Mouse (Mus musculus) brain, embryonic 18.5 days (tissue): ENCODE results near the gene Rtn1.

ENCODE experiments used
- DNase-seq: peaks from one replicate; pipeline ENCODE4 v3.0.0-alpha.2; 2012; ENCODE audit warnings: low read depth, low spot score

The Rtn1 gene

DNA sequence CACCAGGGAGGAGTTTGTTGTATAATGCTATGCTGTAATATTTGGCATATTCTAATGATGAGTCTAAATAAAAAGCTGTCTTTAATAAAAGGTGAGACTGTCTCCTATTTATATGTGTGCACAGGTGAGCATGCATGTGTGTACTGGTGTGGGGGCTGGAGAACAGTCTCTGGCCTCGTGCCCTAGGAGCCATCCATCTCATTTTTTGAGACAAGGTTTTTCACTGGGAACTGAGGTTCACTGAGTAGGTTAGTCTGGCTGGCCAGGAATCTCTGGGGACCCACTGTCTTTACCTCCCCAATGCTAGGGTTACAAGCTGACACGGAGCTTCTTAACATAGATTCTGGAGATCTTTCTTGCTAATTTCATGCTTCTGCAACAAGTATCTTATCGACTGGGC lies 176.7 kb downstream of the Rtn1 start:
- DNase-seq = no peak

DNA sequence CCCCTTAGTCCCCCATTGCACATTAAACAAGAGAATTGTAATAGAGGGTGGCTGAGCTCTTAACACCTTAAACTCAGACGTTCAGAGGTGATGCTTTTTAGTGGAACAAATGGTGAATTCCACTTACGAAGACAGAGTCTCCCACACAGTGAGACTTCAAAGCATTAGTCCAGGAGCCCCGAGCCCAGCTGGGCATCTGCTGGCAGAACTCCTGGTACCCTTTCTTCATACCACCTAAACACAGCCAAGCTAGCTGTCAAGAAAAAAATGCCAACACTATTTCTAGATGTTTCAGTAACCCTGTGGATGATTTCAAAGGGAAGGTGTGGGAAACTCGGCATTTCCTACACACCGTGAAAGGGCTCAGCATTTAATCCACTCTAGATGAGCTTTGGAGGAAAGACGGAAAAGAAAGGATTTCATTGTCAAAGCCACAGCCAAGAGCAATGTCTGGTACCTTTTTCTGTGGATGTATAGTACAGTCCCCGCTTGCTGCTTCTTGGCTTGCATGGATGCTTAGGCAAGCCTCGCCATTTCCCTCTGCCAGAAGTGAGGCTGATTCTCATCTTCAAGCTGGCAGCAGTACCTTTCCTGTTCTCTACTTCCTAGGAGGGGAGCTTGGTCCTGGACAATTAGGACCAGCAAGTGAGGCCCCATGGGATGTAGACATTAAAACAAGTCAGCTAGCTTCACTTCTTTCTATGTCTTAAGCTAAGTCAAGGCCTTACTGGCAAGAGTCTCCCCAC lies 179.2 kb downstream of the Rtn1 start:
- no peak for DNase-seq

DNA sequence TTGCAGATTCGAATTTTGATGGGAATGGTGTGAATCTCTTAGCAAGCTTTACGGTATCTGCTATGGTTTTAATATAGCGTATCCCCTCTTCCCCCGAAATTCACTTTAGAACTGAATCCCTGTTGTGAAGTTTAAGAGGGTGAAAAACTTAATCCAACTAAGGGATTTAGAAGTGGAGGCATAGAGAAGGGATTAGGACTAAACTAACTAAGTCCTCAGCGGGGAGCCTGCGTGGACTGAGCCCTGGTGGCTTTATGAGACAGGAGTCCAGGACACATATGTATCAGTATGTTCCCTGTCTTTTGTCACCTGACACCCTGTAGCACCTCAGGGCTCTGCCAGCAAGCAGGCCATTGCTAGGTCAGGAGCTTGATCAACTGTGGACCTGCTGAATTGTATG lies 181.1 kb downstream of the Rtn1 start:
- no peak for DNase-seq

DNA sequence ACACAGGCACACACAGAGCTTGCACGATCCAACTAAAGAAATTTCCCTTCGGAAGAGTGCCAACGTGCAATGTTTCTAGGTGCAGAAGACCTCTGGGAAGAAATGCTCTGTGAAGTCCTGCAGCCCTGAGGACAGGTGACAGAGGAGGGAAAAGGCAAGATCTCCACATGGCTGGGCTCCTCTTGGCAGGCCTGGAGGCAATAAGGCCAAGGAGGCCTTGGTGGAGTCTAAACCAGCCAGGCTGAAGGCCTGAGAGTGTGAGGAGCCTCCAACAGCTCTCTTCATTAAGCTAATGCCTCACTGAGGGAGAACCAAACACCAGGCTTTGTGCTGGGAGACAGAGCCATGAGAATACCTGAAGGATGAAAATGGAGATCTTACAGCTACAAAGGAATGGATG lies 183.5 kb downstream of the Rtn1 start:
- no peak for DNase-seq

DNA sequence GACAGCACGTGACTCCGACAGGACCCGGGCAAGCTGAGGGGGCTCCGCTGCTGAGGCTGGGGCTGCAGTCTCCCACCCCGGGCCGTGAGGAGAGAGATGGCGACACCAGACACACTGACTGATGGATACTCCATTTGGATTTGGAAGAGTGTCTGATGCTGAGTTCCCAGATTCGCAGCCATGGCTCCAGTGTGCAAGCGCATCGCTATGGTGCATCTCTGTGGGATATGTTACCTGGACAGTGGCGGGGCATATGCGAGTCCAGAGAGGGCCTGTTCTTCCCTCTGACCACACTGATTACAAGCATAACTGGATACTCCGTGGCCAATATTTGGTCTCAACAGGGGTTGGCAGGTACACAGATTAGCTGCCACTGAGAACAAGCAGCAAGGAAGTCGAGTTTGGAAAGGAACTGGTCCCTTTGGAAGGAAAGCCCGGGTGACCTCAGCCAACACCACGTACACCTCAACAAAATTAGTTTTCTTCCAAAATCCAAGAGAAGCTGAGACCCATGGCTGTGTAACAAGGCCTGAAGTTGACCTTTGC lies 185.2 kb downstream of the Rtn1 start:
- DNase-seq = no peak

DNA sequence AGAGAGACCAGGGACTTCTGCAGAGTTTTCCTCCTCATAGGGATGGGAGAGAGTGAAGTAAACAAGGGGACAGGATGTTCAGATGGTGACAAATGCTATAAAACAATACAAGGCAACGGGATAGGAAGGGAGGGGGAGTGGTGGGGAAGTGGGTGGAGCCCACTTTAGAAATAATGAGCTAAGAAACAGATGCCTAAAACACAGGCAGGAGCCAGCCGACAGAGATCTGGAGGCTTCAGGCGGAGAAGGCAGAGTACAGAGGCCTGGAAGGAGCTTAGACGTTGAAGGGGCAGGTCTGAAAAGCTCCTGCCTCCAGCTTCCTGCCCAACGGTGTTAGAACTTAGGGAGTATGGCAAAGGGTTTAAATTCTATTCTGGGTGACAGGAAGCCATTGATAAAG lies 195.3 kb downstream of the Rtn1 start:
- no peak for DNase-seq

DNA sequence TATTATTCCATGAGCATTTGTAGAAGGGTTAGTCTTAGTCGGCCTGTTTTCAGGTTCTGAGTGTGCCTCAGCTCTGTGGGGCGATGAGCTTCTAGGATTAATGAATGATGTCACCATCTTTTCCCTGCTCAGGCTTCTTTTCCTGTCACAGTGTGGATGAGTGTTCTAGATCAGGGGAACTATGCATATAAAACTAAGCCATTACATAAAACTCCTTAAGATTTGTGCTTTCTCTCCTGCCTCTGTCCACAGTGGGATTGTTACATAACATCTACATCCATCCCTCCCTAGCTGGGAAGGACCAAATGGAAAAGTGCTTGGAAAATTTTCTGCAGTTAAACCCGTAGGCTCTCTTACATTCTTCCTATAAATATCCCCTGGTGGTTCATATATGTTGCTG lies 208.0 kb downstream of the Rtn1 start:
- DNase-seq = no peak

DNA sequence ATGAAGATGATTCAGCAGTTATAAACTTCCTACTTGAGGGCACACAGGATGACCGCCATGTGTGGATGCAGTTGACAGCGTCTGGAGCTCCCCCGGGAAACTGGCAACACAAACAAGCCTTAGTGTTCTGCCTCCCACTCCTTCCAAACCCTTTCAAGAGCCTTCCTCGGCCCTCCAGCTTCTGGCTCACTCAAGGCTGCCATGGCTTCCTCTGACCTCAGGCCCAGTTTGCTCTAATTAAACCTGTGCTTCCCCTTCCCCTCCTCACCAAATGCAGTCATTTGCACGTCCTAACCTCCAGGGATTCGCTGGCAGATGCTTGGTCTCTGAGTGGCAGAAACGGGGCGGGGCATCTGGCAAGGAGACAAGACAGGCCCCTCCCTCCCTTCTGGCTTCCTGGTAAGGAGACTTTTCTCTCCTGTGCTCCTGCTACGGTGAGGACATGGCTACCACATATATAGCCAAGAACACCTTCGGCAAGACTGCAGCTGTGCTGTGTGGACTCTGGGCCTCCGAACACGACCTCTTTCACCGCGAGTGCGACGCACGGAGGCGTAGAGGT lies 210.8 kb downstream of the Rtn1 start:
- no peak for DNase-seq

DNA sequence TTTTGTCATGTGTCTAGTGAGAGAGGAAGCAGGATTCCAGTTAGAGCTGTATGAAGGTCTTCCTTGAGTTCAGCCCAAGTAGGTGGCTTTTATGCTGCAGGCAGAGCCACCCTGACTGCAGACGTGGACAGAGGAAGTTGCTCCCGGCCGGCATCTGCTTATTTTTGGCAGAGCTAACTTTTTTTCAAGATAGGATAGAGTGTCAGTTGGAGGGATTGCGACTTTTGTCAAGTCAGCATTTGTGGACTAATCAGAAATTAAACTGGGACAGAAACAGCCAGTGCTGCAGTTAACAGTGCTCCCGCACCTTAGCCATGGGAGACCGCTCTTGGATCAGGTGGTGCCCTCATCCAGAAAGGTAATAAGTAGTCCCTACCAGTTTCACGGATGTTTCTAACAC lies 211.4 kb downstream of the Rtn1 start:
- DNase-seq = no peak

DNA sequence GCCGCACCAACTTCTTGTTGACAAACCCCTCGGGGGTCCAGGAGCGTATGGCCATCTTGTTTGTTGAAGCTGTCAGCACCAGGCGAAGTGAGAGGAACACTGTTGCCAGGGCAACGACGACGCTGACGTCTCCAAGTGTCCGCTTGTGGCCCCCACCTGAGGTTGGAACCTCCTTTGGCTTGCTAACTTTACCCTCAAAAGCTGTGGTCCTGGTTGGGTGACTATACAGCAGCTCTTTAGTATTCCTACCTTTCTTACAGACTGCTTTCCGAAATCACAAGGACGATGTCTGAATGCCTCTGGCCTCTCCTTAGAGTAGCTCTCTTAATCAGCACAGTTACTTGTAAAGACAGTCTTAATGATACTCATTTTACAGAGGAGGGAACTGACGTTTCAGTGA lies 223.9 kb downstream of the Rtn1 start, which contains the start of gene Ccdc175:
Gene Ccdc175 (minus strand): TSS at position 101 of the 400 bp plus-strand sequence.
- no peak for DNase-seq

DNA sequence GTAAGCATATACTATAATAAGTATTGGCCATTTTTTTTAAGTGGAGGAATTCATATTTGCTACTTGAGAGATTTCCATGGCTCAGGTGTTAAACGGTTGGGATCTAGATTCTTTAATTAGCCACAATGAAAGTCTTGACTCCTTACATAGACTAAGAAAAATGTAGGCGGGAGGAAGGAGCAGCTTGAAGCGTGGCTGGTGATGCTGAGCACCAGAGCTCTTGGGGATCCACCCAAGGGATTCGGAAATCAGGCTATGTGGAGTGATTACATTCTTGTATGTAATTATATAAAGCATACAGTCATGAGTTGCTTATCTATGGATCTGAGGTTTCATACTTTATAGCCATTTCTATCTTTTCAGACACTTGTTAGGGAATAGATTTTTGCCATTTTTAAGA lies 229.3 kb downstream of the Rtn1 start:
- DNase-seq = no peak

DNA sequence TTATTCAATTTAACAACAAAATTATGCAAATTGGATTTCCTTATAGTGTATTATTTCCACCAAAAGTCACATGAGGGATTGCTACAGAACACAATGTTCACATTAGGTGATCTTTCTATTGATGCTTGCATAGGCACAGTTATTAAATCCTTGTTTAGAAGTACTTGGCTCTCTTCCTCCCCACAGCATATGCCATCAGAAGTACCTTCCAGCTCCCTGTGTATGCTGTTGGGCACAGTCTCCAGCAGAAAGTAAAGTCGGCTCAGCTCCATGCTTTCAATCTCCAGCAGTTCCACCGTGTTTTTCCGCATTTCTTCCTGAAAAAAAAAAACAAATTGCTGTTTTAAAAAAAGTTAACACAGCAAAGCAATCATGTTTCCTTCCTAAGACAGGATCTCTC lies 230.5 kb downstream of the Rtn1 start:
- no peak for DNase-seq
